Mouse (Mus musculus) embryonic facial prominence, embryonic 10.5 days (tissue): ENCODE results near the gene Gli1. TPM values are rescaled to one million over a fixed set of nuclear protein-coding genes. Genes with fewer than 3 reads are reported as not detected.

Experiments
- DNase-seq: peaks from one replicate; pipeline ENCODE4 v3.0.0-alpha.2; 2017; ENCODE audit warnings: low spot score
- H3K27ac ChIP-seq: fragments of 300-500 bp; sonication (generic); replicated peaks from 2 replicates; pipeline ENCODE4 v1.5.1; 2016; ENCODE audit warnings: mild to moderate bottlenecking
- H3K27me3 ChIP-seq: fragments of 300-500 bp; sonication (generic); replicated peaks from 2 replicates; pipeline ENCODE4 v1.6.1; 2016; ENCODE audit warnings: low read depth, mild to moderate bottlenecking; ENCODE audit not compliant: poor library complexity, severe bottlenecking
- H3K36me3 ChIP-seq: fragments of 300-500 bp; sonication (generic); replicated peaks from 2 replicates; pipeline ENCODE4 v1.6.1; 2016; ENCODE audit warnings: mild to moderate bottlenecking, moderate library complexity
- H3K4me1 ChIP-seq: fragments of 300-500 bp; sonication (generic); 2 replicates; pipeline ENCODE4 v1.6.1; 2016
- H3K4me3 ChIP-seq: fragments of 300-500 bp; sonication (generic); 2 replicates; pipeline ENCODE4 v1.5.1; 2016; ENCODE audit warnings: mild to moderate bottlenecking, moderate library complexity
- H3K9me3 ChIP-seq: fragments of 300-500 bp; sonication (generic); 2 replicates; pipeline ENCODE4 v1.6.1; 2016; ENCODE audit warnings: mild to moderate bottlenecking
- WGBS: fragments of 180-500 bp; shearing (Covaris S2); methylation state at CpG from one replicate; pipeline ENCODE4 v1.1.7; 2016; 5-methylcytosine and 5-hydroxymethylcytosine counted together
- polyA plus RNA-seq: library from polyadenylated mRNA; unstranded; fragments of >200 nt; fragmentation: Nextera tagmentation; extraction: Ambion mirVana; gene quantifications from 2 replicates; pipeline ENCODE4 v1.2.1, GENCODE M21; 2016

The Gli1 gene
- polyA plus RNA-seq, 1 experiment from 2014 or later, result 13.0 TPM

DNA sequence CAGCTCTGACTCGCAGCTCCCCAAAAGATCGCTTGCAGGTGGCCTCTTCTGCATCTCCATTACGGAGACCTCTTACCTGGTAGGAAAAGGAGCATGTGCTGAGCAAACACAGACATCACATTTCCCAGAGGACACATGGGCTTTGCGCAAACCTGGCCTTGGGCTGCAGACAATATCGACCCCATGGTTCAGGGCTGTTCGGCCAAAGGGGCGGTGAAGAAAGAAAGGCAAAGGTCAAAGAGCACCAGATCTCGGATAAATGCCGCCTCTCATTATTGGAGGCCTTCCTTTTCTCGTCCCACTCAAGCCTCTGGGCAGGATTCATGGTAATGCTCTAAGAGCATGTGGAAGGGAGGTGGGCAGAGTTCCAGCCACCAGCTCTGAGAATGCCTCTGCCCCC lies 13.6 kb upstream of the Gli1 start:
- no peak for DNase-seq
- Histone ChIP-seq H3K27ac (no peak overlapping the region), H3K4me1 (peaks cover 23% of the 10 kb centered on the region), H3K9me3 (no peaks in the 10 kb centered on the region), H3K4me3 (no peak overlapping the region), H3K27me3 (peaks cover 20% of the 10 kb centered on the region), H3K36me3 (no peaks in the 10 kb centered on the region)
- 52% methylated on average over 10 of the region's 10 CpGs for WGBS

DNA sequence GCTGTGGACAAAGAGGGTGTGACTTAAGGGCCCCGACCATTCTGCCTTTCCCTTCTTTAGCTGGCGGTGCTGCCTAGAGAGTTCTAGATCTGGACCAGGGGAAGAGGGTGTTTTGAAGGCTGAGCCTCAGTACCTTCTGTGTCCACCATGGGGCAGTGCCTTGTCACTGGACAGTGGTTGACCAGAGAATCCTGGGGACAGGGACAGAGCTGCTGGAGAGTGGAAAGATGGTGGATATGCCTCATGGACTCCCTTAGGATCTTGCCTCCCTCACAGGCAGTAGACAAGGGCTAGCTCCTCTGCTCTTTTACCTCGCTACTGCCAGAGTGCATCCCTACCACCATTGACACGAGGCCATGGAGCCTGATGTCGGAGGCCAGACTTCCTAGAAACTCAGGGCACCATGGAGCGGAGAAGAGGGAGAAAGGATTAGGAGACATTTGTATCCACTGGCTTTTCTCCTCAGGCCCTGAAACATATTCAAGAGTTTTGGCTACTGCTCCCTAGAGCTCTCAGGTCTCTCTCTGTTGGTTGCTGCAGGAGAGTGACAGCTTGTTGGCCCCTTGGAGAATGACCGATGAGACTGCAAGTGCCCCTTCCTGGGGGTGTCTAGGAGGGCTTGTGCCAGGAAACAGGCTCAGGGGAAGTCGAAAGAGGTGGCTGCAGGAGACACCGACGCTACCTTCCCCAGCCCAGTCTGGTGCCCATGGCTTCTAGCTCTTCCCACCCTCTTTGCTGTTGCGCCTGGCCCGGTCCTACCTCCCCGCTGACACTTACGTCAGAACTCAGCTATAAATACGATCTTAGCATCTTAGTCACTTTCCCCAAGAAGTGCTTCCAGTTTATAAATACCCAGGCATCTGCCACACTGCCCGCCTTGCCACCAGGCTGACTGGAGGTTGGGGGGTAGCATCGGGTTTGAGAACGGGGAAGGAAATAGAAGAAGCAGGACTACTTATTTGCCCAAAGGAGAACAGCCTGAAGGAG lies 12.4 kb upstream of the Gli1 start, which contains the start of gene Inhbe:
Inhbe (minus strand) TSS at position 503 of the 987 bp plus-strand sequence.
- Histone ChIP-seq H3K27me3 (peaks cover 31% of the 10 kb centered on the region), H3K4me3 (no peak within 1 kb of the TSS), H3K27ac (no peak within 1 kb of the TSS), H3K9me3 (no peaks in the 10 kb centered on the region), H3K4me1 (peaks cover 27% of the 10 kb centered on the region), H3K36me3 (no peaks in the 10 kb centered on the region)
- no peak for DNase-seq
- WGBS, result 87% methylated on average over 18 of the region's 18 CpGs

DNA sequence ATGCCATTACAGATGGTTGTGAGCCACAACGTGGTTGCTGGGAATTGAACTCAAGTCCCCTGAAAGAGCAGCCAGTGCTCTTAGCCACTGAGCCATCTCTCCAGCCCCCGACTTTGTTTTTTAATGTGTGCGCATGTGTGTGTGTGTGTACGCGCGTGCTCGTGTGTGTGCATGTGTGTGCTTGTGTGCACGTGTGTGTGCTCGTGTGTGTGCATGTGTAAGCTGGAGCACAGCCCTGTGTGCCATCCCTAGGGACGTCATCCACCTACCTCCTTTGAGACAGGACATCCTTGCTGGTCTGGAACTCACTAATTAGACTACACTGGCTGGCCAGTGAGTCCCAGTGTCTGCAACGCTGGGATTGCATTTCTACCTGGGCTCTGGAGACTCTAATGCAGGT lies 11.0 kb upstream of the Gli1 start:
- no peak for DNase-seq

DNA sequence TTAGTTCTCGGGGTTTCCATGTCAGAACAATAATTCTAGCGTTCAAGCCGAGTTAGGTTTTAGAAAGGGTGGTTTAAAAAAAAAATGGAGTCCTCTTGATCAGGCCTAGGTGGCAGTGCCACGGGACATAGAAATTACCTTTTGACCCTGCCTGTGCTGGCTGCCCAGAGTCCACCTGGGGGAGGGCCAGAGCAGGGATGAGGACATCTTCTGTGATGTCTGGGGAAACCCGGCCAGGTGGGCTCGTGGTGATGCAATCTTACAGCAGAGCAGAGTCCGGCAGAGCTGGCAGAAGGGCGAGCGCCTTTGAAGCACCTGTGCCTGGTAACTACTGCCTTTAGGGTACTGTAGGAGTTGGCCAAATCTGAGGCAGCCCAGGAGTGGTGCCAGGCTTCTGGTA lies 10.4 kb upstream of the Gli1 start:
- Histone ChIP-seq H3K36me3 (no peaks in the 10 kb centered on the region), H3K27ac (no peak overlapping the region), H3K27me3 (peaks cover 31% of the 10 kb centered on the region), H3K4me1 (peaks cover 27% of the 10 kb centered on the region), H3K4me3 (no peak overlapping the region), H3K9me3 (no peaks in the 10 kb centered on the region)
- no peak for DNase-seq
- 87% methylated on average over 9 of the region's 9 CpGs for WGBS

More for the DNA sequence above, 11.0 kb upstream of the Gli1 start:
- Histone ChIP-seq H3K4me3 (no peak overlapping the region), H3K4me1 (peaks cover 27% of the 10 kb centered on the region), H3K27ac (no peak overlapping the region), H3K9me3 (no peaks in the 10 kb centered on the region), H3K27me3 (peaks cover 31% of the 10 kb centered on the region), H3K36me3 (no peaks in the 10 kb centered on the region)
- 86% methylated on average over 11 of the region's 11 CpGs for WGBS

DNA sequence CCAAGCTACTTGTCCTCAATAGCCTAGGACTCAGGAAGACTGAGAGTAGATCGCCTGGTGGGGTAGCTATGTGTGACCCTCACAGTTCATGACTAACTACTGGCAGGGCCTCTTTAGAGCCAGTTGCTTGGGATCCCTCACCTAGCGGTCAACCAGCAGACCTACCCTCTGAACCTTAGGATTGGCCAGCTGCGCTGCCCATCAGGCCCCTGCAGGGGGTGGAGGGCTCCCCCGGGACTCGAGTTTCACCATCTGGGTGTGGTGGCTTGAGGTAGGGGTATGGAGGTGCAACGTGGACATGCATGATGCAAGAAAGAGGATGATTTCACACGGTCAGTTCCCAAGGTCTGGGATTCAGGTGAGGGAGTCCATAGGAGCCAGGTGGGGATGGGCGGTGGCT lies 9.9 kb upstream of the Gli1 start:
- H3K4me1 ChIP-seq, result peaks cover 27% of the 10 kb centered on the region
- H3K9me3 ChIP-seq, result no peaks in the 10 kb centered on the region
- no peak overlapping the region for H3K27ac ChIP-seq
- 74% methylated on average over 8 of the region's 8 CpGs for WGBS
- no peaks in the 10 kb centered on the region for H3K36me3 ChIP-seq
- H3K4me3 ChIP-seq, result no peak overlapping the region
- H3K27me3 ChIP-seq, result peaks cover 31% of the 10 kb centered on the region
- DNase-seq, result no peak

DNA sequence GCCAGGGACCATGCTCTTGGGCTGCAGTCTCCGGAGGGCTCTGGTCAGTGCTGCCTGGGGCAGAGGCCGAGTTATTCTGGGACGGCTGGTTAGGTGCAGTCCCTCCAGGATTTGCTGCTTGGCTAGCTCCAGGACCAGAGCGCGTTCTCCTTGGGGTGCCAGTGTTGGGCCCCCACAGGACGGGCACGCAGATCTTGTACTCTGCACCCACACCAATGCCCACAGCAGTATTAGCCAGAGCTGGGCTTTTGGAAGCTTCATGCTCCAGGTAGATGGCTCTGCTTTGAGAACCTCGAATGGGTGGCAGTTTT lies 9.5 kb upstream of the Gli1 start:
- Histone ChIP-seq H3K27ac (peak overlapping the region; percentile 15; the same call in 1 of the 2 replicates), H3K9me3 (no peaks in the 10 kb centered on the region), H3K4me1 (peaks cover 27% of the 10 kb centered on the region), H3K4me3 (0 out of 2 replicates have a peak overlapping the region, but pooled peaks have one; percentile 42), H3K36me3 (no peaks in the 10 kb centered on the region), H3K27me3 (peaks cover 31% of the 10 kb centered on the region)
- no peak for DNase-seq
- WGBS, result 86% methylated on average over 8 of the region's 8 CpGs

DNA sequence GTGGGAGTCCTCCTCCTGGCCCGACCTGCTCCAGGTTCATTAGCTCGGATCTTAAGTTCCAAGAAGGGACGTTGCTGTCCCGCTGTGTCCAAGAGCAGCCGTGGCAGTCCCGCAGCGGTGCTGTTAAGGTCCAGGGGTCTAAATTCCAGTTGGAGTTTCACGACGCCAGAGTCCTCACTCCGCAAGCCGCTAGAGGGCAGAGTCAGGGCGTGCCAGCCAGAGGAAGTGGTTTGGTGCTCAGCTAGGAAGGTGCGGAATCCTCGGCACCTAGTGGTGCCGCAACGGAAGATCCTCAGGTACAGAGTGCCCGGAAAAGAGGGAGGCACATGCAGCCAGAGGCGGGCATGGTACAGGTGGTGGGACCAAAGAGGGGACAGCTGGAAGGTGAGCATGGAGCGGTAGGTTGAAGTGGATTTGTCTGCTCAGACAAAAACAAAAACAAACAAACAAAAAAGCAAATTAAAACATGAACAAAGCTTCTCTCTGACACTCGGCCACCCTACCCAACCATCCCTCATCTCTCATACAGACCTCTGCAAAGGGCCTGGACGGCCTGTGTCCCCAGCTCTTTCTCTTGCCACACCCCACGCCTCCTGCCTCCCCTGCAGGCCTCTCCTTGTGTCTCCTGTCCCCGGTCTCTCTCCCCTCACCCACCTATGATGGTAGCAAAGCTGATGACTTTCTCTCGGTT lies 9.0 kb upstream of the Gli1 start:
- peak overlapping the region; percentile 15; the same call in 1 of the 2 replicates for H3K27ac ChIP-seq
- WGBS, result 12% methylated on average over 24 of the region's 24 CpGs
- H3K27me3 ChIP-seq, result peaks cover 31% of the 10 kb centered on the region
- H3K4me3 ChIP-seq, result peak overlapping the region; percentile 42
- peak; percentile 84 for DNase-seq
- H3K36me3 ChIP-seq, result no peaks in the 10 kb centered on the region
- H3K9me3 ChIP-seq, result no peaks in the 10 kb centered on the region
- H3K4me1 ChIP-seq, result peaks cover 26% of the 10 kb centered on the region

DNA sequence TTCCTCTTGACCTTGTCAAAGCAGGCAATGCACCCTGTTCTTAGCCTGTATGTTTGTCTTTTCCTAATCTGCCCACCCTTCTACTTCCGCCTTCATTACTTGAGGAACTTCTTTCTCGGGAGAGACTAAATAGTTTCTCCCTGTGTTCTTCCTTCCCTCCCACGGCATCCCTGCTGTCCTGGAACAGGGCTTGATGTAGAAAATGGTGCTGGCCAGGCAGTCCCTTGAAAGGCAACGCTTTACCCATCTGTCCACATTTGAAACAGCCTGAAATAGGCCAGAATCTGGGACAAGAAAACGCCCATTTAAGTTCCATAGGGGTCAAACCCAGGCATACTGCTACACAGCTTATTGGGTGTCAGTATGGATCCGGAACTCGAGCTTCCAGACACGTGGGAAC lies 8.0 kb upstream of the Gli1 start:
- no peak for DNase-seq
- peaks cover 19% of the 10 kb centered on the region for H3K4me1 ChIP-seq
- no peaks in the 10 kb centered on the region for H3K9me3 ChIP-seq
- H3K36me3 ChIP-seq, result no peaks in the 10 kb centered on the region
- no peak overlapping the region for H3K27ac ChIP-seq
- peaks cover 31% of the 10 kb centered on the region for H3K27me3 ChIP-seq
- WGBS, result 80% methylated on average over 8 of the region's 8 CpGs
- no peak overlapping the region for H3K4me3 ChIP-seq

DNA sequence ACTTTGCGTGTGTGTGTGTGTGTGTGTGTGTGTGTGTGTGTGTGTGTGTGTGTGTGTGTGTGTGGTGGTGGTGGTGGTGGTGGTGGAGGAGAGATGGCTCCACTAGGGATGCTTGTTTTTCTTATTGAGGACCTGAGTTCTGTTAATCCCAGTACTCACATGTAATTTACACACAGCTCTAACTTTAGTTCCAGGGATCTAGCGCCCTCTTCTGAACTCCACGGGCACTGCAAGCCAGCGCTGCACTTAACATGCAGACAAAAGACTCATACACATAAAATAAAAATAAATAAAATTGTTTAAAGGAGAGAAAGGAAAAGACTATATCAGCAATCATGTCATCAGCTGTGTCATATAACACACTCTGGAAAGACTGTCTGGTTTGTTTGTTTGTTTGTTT lies 7.2 kb upstream of the Gli1 start:
- Histone ChIP-seq H3K4me1 (peaks cover 19% of the 10 kb centered on the region), H3K36me3 (no peaks in the 10 kb centered on the region), H3K27ac (no peak overlapping the region), H3K9me3 (no peaks in the 10 kb centered on the region), H3K27me3 (peaks cover 26% of the 10 kb centered on the region), H3K4me3 (no peak overlapping the region)
- 73% methylated on average over 4 of the region's 4 CpGs for WGBS
- DNase-seq, result no peak

DNA sequence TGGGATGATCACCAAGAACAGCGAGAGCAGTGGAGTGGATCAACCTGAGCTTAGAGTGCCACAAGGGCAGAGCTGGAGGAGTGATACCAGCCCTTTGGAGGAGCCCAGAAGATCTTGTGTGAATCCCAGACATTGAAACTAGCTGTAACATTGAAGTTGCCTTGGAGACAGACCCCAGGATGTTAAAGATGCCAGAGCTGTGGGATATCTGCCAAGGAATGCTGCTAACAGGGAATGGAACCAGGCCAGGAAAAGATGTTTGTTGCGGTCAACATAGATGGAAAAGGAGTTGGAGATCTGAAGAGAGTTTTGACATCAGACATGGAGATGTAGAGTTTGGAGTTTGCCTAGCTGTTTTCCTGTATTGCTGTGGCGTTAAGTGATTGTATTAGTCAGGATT lies 4.4 kb upstream of the Gli1 start:
- peaks cover 20% of the 10 kb centered on the region for H3K27me3 ChIP-seq
- no peak for DNase-seq
- H3K9me3 ChIP-seq, result no peaks in the 10 kb centered on the region
- H3K36me3 ChIP-seq, result no peaks in the 10 kb centered on the region
- WGBS, result 85% methylated on average over 3 of the region's 3 CpGs
- no peak overlapping the region for H3K4me3 ChIP-seq
- peaks cover 28% of the 10 kb centered on the region for H3K4me1 ChIP-seq
- H3K27ac ChIP-seq, result no peak overlapping the region

DNA sequence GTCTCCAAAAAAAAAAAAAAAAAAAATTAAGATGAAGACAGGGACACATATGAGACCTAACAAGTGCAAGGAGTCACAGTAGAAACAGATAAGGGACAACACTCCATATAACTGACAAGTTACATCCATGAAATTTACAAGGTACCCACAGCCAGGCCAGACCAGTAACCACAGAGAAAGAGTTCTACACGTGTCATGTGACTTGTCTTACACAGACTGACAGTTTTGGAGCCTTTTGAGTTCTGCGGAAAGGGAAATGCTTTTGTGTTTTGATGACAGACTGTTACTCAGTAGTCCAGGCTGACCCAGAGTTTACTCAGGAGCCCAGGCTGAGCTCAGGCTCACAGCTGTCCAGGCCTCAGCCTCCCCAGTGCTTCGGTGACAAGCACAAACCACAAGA lies 1.3 kb upstream of the Gli1 start:
- no peak overlapping the region for H3K27ac ChIP-seq
- H3K36me3 ChIP-seq, result peaks cover 4% of the 10 kb centered on the region
- no peak overlapping the region for H3K4me3 ChIP-seq
- peaks cover 17% of the 10 kb centered on the region for H3K27me3 ChIP-seq
- no peaks in the 10 kb centered on the region for H3K9me3 ChIP-seq
- 75% methylated on average over 3 of the region's 3 CpGs for WGBS
- H3K4me1 ChIP-seq, result peaks cover 45% of the 10 kb centered on the region
- no peak for DNase-seq

DNA sequence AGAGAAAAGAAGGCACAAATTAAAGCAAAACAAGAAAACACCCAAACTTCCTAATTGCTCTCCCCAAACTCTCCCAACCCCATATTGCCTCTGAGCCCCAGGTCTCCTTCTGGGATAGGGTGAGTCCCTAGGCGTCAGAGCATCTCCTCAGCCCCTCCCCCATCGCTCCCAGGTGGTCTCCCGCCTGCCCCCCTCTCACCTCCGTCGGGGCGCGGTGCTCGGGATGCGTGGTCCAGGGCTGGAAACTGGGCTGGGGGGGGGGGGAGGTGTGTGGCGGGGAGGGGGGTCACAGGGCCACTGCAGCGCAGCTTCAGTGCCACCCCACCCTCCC lies 449 bp downstream of the Gli1 start:
- peaks cover 23% of the 10 kb centered on the region for H3K27me3 ChIP-seq
- peak overlapping the region; percentile 96 for H3K27ac ChIP-seq
- no peaks in the 10 kb centered on the region for H3K9me3 ChIP-seq
- peaks cover 45% of the 10 kb centered on the region for H3K4me1 ChIP-seq
- H3K36me3 ChIP-seq, result peaks cover 21% of the 10 kb centered on the region
- peak; percentile 78 for DNase-seq
- peak overlapping the region; percentile 72 for H3K4me3 ChIP-seq
- WGBS, result under 1% methylated on average over 10 of the region's 11 CpGs
